Mouse (Mus musculus): Measurements from ENCODE around the gene Plcb1.

DNA sequence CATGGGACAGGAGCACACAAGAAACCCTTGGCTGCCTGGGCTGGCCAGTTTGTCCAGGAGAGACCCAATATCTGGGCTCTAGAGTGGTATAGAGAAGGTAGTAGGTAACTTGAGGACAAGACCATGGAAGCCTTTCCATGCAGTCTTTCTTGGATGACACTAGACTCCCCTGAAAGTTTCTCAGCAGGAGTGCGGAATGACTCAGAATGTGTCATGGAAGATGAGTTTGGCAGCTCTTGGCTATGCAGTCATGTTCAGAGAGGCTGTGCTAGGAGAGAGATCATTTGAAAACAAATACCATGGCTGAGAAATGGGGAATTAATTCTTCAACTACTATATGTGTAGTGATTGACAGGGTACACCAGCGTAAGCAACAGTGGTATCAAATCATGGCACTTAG is 372.1 kb downstream of the Plcb1 start:
- TF ChIP-seq CTCF (IDR thresholded peaks at IDR 0.05) (no peak), POLR2A (IDR thresholded peaks at IDR 0.05; ENCODE audit: insufficient read depth, low read depth, low read length) (no peak)
